Mouse (Mus musculus) embryonic facial prominence, embryonic 13.5 days (tissue): ENCODE data around the gene Slc35b1. TPM values are rescaled to one million over a fixed set of nuclear protein-coding genes. Genes with fewer than 3 reads are reported as not detected.

ENCODE experiments used
- ATAC-seq: fragments of 200-750 bp; cut with Nextera tagmentation; 2 replicates; pipeline ENCODE4 v1.8.0; 2017; ENCODE audit warnings: low read depth; ENCODE audit not compliant: insufficient number of reproducible peaks, insufficient read depth, low FRiP score, low TSS enrichment
- H3K27ac ChIP-seq: fragments of 300-500 bp; sonication (generic); 2 replicates; pipeline ENCODE4 v1.5.1; 2015; ENCODE audit warnings: moderate library complexity, mild to moderate bottlenecking, inconsistent platforms
- H3K27me3 ChIP-seq: fragments of 300-500 bp; sonication (generic); 2 replicates; pipeline ENCODE4 v1.6.1; 2015; ENCODE audit warnings: mild to moderate bottlenecking, inconsistent platforms
- H3K36me3 ChIP-seq: fragments of 300-500 bp; sonication (generic); 2 replicates; pipeline ENCODE4 v1.6.1; 2015; ENCODE audit warnings: mild to moderate bottlenecking, inconsistent platforms
- H3K4me1 ChIP-seq: fragments of 300-500 bp; sonication (generic); 2 replicates; pipeline ENCODE4 v1.6.1; 2015; ENCODE audit warnings: inconsistent platforms
- H3K4me2 ChIP-seq: fragments of 300-500 bp; sonication (generic); 2 replicates; pipeline ENCODE4 v1.6.1; 2015; ENCODE audit warnings: moderate library complexity, mild to moderate bottlenecking, inconsistent platforms
- H3K4me3 ChIP-seq: fragments of 300-500 bp; sonication (generic); 2 replicates; pipeline ENCODE4 v1.5.1; 2015; ENCODE audit warnings: mild to moderate bottlenecking, inconsistent platforms
- H3K9ac ChIP-seq: fragments of 300-500 bp; sonication (generic); 2 replicates; pipeline ENCODE4 v1.6.1; 2015; ENCODE audit warnings: mild to moderate bottlenecking, inconsistent platforms
- H3K9me3 ChIP-seq: fragments of 300-500 bp; sonication (generic); 2 replicates; pipeline ENCODE4 v1.6.1; 2016; ENCODE audit warnings: inconsistent platforms
- whole genome bisulfite sequencing: fragments of 180-500 bp; shearing (Covaris S2); methylation state at CpG from one replicate; pipeline ENCODE4 v1.1.7; 2015; ENCODE audit warnings: mixed read lengths; 5-methylcytosine and 5-hydroxymethylcytosine counted together
- polyA plus RNA-seq: library from polyadenylated mRNA; unstranded; fragments of >200 nt; fragmentation: Nextera tagmentation; extraction: Ambion mirVana; gene quantifications from 2 replicates; pipeline ENCODE4 v1.2.1, GENCODE M21; 2015

The Slc35b1 gene
- polyA plus RNA-seq, 1 experiment from 2014 or later: 133 TPM

DNA sequence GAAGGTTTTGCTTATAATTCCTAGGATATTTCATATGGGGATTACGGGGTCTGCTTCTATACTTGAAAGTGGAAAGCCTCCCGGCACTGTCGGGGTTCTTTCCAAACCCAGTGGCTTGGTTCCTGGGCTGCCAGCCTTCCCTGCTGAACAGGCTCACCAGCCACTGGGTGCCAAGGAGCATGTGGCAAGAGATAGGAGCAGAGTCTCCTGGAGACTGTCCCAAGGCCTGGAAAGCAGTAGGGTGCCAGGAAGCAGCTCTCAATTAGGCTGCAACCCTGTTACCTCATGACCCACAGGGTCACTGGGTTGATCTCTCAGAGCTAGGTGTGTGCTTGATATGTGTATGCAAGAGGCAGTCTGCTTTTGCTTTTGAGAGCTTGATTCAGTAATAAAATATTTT, 28.1 kb downstream of the Slc35b1 start:
- WGBS: 78% methylated on average over 3 of the region's 3 CpGs

DNA sequence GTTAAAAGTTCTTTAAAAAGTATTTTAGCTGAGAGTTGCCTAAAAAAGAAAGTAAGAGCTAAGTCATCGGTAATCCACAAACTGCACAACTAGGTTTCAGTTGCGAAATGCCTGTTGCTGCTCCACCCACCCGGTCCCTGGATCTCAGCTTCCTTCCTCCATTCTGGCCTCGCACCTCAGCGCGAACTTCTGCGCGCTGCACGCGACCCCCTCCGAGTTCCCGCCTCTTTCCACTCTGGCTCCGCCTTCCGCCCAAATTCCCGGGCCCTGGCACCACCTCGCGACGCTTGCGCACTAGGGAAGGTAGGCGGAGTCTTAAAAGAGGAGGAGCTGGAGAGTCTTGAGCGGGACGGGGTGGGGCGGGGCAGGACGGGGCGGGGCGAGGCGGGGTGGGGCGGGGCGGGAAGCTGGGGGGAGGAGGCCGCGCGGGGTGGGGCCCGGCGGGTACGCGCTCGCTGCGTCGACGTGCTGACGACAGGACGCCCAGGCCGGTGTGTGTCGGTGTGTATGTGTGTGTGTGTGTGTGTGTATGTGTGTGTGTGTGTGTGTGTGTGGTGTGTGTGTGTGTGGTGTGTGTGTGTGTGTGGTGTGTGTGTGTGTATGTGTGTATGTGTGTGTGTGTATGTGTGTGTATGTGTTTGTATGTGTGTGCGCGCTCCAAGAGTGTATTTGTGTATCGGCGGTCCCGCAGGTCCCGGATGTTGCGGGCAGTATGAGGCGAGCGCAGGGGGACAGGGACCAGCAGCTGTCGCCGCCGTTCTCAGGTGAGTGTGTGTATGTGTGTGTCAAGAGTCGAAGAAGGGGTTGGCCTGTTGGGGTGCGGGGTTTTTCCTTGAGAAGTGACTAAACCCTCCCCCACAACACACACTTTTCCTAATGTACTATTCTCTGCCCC, 29.4 kb downstream of the Slc35b1 start, which contains the start of gene Spop:
Gene Spop, plus strand, starts transcription at position 440 of the 895 bp plus-strand sequence.
- peak within 1 kb of the TSS; percentile 67 for H3K4me3 ChIP-seq
- peak within 1 kb of the TSS; percentile 94 for H3K27ac ChIP-seq
- peaks cover 5% of the 10 kb centered on the region; the same call in 1 of the 2 replicates for H3K36me3 ChIP-seq
- peak within 1 kb of the TSS; percentile 78 for H3K9ac ChIP-seq
- no peaks in the 10 kb centered on the region for H3K9me3 ChIP-seq
- peak; percentile 81 for ATAC-seq
- WGBS: 2% methylated on average over 56 of the region's 58 CpGs
- H3K27me3 ChIP-seq: no peaks in the 10 kb centered on the region
- H3K4me1 ChIP-seq: peaks cover 32% of the 10 kb centered on the region
- H3K4me2 ChIP-seq: peak within 1 kb of the TSS; percentile 70

More for the DNA sequence above, 28.1 kb downstream of the Slc35b1 start:
- H3K4me1 ChIP-seq: peaks cover 32% of the 10 kb centered on the region
- H3K9me3 ChIP-seq: no peaks in the 10 kb centered on the region
- no peak overlapping the region for H3K4me3 ChIP-seq
- H3K27me3 ChIP-seq: no peaks in the 10 kb centered on the region
- ATAC-seq: no peak
- H3K9ac ChIP-seq: no peak overlapping the region
- 0 out of 2 replicates have a peak overlapping the region, but pooled peaks have one; percentile 8 for H3K27ac ChIP-seq
- H3K36me3 ChIP-seq: no peaks in the 10 kb centered on the region
- H3K4me2 ChIP-seq: no peak overlapping the region

DNA sequence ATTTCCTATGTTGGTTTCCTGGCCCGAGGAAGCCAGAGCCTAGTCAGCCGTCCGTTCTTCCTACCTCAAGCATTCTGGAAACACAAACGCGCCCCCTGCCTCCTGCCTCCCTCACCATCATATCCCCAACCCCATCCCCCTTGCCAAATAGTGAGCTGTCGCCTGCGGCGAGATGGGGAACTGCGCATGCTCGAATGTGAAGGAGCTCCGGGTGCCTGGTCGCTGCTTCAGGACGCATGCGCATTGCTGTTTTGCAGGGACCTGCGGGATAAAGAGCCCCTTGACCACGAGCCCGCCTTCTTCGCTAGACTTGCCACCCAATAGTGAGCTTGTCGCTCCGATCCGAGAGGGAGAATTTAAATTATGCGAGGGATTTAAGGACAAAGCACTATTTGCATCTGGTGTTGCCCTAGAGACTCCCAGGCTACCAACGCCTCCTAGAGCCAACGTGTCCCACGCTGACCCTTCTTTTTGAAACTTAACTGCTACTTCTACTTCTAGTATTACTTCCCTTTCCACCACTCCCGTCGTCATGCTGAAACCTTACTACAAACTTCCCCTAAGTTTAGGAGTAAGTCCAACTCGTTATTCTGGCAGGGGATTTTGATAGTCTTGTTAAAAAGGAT, 30.2 kb downstream of the Slc35b1 start:
- WGBS: under 1% methylated on average over 28 of the region's 28 CpGs
- no peaks in the 10 kb centered on the region for H3K9me3 ChIP-seq
- ATAC-seq: peak; percentile 86
- peak overlapping the region; percentile 70 for H3K4me2 ChIP-seq
- H3K4me1 ChIP-seq: peaks cover 32% of the 10 kb centered on the region
- H3K4me3 ChIP-seq: peak overlapping the region; percentile 67
- peak overlapping the region; percentile 94 for H3K27ac ChIP-seq
- peaks cover 8% of the 10 kb centered on the region; the same call in 1 of the 2 replicates for H3K36me3 ChIP-seq
- H3K27me3 ChIP-seq: no peaks in the 10 kb centered on the region
- peak overlapping the region; percentile 78 for H3K9ac ChIP-seq

DNA sequence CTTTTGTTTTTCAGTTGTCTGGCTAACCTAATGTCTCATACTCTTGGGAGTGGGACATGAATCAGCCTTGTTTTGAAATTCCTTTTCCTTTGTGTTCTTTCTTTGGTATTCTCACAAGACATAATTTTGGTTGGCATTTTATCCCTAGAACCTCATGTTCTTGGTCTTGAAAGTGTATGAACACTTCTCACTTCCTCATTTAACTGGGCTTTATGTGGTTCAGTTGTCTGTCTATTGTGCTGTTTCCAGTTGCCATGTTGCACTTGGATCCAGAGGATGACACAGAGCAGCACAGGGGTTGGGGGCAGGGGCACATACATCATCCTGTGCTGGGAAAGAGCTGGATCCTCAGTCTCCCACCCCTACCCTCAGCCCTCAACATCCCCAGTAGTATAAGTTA, 31.4 kb downstream of the Slc35b1 start:
- Histone ChIP-seq H3K4me3 (peak overlapping the region; percentile 67), H3K27ac (no peak overlapping the region), H3K4me1 (peaks cover 32% of the 10 kb centered on the region), H3K9ac (peak overlapping the region; percentile 37; the same call in 1 of the 2 replicates), H3K9me3 (no peaks in the 10 kb centered on the region), H3K36me3 (peaks cover 12% of the 10 kb centered on the region; the same call in 1 of the 2 replicates), H3K27me3 (no peaks in the 10 kb centered on the region), H3K4me2 (peak overlapping the region; percentile 70)
- no peak for ATAC-seq

DNA sequence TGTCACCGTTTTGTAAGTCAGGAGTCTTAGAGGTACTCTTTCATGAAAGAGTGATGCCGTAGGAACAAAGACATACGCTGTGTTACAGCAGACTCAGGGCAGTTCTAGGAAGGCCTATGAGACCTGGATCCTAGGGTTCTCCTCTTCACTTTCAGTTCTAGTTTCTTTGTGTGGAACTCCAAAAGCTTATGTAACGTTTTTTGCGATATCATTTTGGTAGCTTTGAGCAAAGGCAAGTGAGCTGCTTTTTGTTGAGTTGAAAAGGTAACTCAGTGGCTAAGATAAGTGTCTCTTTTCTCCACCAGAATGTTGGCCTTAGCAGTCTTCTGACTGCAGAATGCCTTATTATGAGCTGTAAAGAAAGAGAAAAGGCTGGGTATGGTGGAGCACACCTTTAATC, 32.8 kb downstream of the Slc35b1 start:
- WGBS: 92% methylated on average over 5 of the region's 5 CpGs
- Histone ChIP-seq H3K27me3 (no peaks in the 10 kb centered on the region), H3K9me3 (no peaks in the 10 kb centered on the region), H3K4me2 (no peak overlapping the region), H3K4me3 (no peak overlapping the region), H3K36me3 (peaks cover 12% of the 10 kb centered on the region; the same call in 1 of the 2 replicates), H3K9ac (no peak overlapping the region), H3K4me1 (peaks cover 21% of the 10 kb centered on the region), H3K27ac (no peak overlapping the region)
- no peak for ATAC-seq

- Histone ChIP-seq H3K4me3 (no peak overlapping the region), H3K9me3 (no peaks in the 10 kb centered on the region), H3K27ac (no peak overlapping the region), H3K4me1 (peaks cover 9% of the 10 kb centered on the region), H3K9ac (no peak overlapping the region), H3K4me2 (no peak overlapping the region), H3K27me3 (no peaks in the 10 kb centered on the region), H3K36me3 (peaks cover 12% of the 10 kb centered on the region; the same call in 1 of the 2 replicates)
- ATAC-seq: no peak
- whole genome bisulfite sequencing: 73% methylated on average over 2 of the region's 2 CpGs
These were observed 36.5 kb downstream of the Slc35b1 start for GRCm38 (mm10) chr11:95420880-95421435.

GRCm38 (mm10) chr11:95423505-95423904, 39.0 kb downstream of the Slc35b1 start:
- WGBS: 79% methylated on average over 3 of the region's 3 CpGs
- Histone ChIP-seq H3K4me2 (no peak overlapping the region), H3K27ac (no peak overlapping the region), H3K4me1 (no peaks in the 10 kb centered on the region), H3K9ac (no peak overlapping the region), H3K4me3 (no peak overlapping the region), H3K9me3 (no peaks in the 10 kb centered on the region), H3K27me3 (no peaks in the 10 kb centered on the region), H3K36me3 (0 out of 2 replicates have a peak, but pooled peaks cover 8% of the 10 kb centered on the region)
- no peak for ATAC-seq

DNA sequence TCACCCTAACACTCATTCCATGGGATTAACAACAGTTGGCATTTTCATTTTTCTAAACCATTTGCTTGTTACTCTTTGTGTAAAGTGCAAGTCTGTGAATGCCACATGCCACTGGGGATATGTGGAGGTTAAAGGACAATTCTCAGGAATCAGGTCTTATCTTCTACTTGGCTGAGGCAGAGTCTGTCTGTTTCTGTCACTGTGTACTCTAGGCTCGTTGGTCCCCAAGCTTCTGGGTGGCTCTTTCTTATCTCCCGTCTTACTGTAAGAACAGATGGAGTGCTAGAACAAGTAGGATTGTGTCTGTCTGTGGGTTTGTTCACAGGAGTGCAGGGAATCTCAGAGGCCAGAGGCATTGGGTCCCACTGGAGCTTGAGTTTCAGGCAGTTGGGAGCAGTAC, 46.9 kb downstream of the Slc35b1 start:
- Histone ChIP-seq H3K9me3 (no peaks in the 10 kb centered on the region), H3K9ac (no peak overlapping the region), H3K27ac (no peak overlapping the region), H3K4me2 (no peak overlapping the region), H3K36me3 (peaks cover 11% of the 10 kb centered on the region; the same call in 1 of the 2 replicates), H3K4me1 (0 out of 2 replicates have a peak, but pooled peaks cover 3% of the 10 kb centered on the region), H3K4me3 (no peak overlapping the region), H3K27me3 (no peaks in the 10 kb centered on the region)
- WGBS: 82% methylated on average over 2 of the region's 2 CpGs
- no peak for ATAC-seq

DNA sequence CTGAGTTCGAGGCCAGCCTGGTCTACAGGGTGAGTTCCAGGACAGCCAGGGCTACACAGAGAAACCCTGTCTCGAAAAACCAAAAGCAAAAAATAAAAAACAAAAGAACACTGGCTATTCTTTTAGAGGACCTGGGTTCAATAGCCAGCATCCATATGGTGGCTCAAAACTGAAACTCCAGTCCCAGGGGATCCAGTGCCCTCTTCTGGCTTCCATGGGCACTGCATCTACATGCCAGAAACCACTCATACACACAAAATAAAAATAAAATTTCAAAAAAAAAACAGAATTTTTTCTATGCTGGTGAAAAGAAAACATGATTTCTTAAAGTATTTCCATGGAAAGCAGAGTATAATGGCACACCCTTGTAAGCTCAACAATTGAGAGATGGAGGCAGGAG, 47.7 kb downstream of the Slc35b1 start:
- no peak overlapping the region for H3K4me2 ChIP-seq
- 0 out of 2 replicates have a peak, but pooled peaks cover 3% of the 10 kb centered on the region for H3K4me1 ChIP-seq
- no peak overlapping the region for H3K9ac ChIP-seq
- H3K27ac ChIP-seq: no peak overlapping the region
- no peak for ATAC-seq
- no peak overlapping the region for H3K4me3 ChIP-seq
- peaks cover 14% of the 10 kb centered on the region; the same call in 1 of the 2 replicates for H3K36me3 ChIP-seq
- WGBS: 88% methylated on average over 2 of the region's 2 CpGs
- no peaks in the 10 kb centered on the region for H3K27me3 ChIP-seq
- no peaks in the 10 kb centered on the region for H3K9me3 ChIP-seq
